Mouse (Mus musculus) erythroblast, embryonic 14.5 days (primary cell): ENCODE results near the gene Gcnt7.

Experiments used
- GATA1 ChIP-seq: IDR thresholded peaks from 2 replicates; pipeline ENCODE4 v1.6.1; 2012; ENCODE audit warnings: low read length, inconsistent platforms, mixed read lengths
- TAL1 ChIP-seq: IDR thresholded peaks from 3 replicates; pipeline ENCODE4 v1.6.1; 2012; ENCODE audit warnings: low read length, inconsistent platforms, mixed read lengths

GRCm38 (mm10) chr2:172500752-172501316 is 42.4 kb upstream of the Gcnt7 start:
- no peak for TF ChIP-seq GATA1
- no peak for TF ChIP-seq TAL1
